Mouse (Mus musculus): ENCODE data around the gene Gm4070. TPM values are rescaled to one million over a fixed set of nuclear protein-coding genes. Genes with fewer than 3 reads are reported as not detected.
"Not testable (repeated sequence)": the region's sequence is repeated elsewhere in the genome, so short reads cannot be mapped to it uniquely, and the experiment has no call there.

The Gm4070 gene
- 7.1 and 8.3 TPM in 2 replicates for polyA plus RNA-seq (2012; rRNA removed)

DNA sequence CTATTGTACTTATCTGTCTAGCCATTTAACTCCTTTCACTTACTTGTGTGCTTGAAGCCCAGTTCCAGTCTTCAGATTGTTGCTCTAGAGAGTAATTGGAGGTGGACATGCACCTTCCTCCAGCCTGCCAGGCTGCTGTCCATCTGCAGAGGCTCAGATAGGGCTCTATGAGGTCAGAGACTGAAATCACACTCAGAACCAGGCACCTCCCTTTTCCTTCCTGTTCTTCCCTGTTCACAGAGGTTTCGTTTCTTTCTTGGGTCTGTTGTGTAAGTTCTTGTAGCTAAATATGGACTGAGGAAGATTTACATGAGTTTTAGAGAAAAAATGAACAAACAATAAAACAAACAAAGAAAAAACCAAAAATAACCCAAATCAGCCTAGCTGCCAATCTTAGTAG, at the start of gene Gm4070:
Gene Gm4070 (minus strand): TSS at position 156 of the 400 bp plus-strand sequence.
- not testable (repeated sequence) for DNase-seq (ENCODE audit: low read depth in 1 of 2, low spot score in 2 of 2); H3K27me3 ChIP-seq (ENCODE audit: control insufficient read depth, insufficient read depth, low read length); H3K27ac ChIP-seq (ENCODE audit: insufficient read depth, low read length); H3K4me3 ChIP-seq (ENCODE audit: extremely low read depth, insufficient read depth, insufficient read length); H3K4me1 ChIP-seq (ENCODE audit: control insufficient read depth, insufficient read depth, insufficient read length); H3K36me3 ChIP-seq (ENCODE audit: control insufficient read depth, insufficient read depth, low read length)
- WGBS = 0% methylated on average over 1 of the region's 1 CpGs

GRCm38 (mm10) chr7:105954540-105954939, 773 bp upstream of the Gm4070 start:
- H3K4me3 ChIP-seq (ENCODE audit: extremely low read depth, insufficient read depth, insufficient read length); H3K4me1 ChIP-seq (ENCODE audit: control insufficient read depth, insufficient read depth, insufficient read length); H3K27me3 ChIP-seq (ENCODE audit: control insufficient read depth, insufficient read depth, low read length); H3K36me3 ChIP-seq (ENCODE audit: control insufficient read depth, insufficient read depth, low read length); DNase-seq (ENCODE audit: low read depth in 1 of 2, low spot score in 2 of 2); H3K27ac ChIP-seq (ENCODE audit: insufficient read depth, low read length): not testable (repeated sequence)

- not testable (repeated sequence) for H3K4me1 ChIP-seq (ENCODE audit: control insufficient read depth, insufficient read depth, insufficient read length); H3K27me3 ChIP-seq (ENCODE audit: control insufficient read depth, insufficient read depth, low read length); H3K36me3 ChIP-seq (ENCODE audit: control insufficient read depth, insufficient read depth, low read length); DNase-seq (ENCODE audit: low read depth in 1 of 2, low spot score in 2 of 2); H3K4me3 ChIP-seq (ENCODE audit: extremely low read depth, insufficient read depth, insufficient read length); H3K27ac ChIP-seq (ENCODE audit: insufficient read depth, low read length)
- WGBS = no CpG with 5 or more reads among the region's 5 CpGs
Observed at GRCm38 (mm10) chr7:105952408-105952807, 1.4 kb downstream of the Gm4070 start.

DNA sequence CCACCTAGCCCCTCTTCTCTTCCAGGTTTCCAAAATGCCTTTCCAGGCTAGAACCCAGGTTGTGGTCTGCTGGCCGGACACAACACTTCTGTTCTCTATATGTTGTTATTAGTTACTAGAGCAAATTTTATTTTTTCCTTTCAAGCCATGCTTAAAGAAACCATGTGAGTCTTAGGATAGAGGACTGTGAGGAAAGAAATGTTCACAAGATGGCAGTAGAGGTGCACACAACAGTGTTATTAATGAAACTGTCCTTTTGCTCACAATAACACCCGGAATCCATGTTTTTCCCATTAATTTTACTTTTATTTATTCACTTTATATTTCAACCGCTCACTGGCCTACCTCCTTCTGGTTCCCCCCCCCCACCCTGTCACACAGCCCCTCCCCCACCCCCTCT, 8.5 kb downstream of the Gm4070 start:
- not testable (repeated sequence) for H3K36me3 ChIP-seq (ENCODE audit: control insufficient read depth, insufficient read depth, low read length); H3K4me3 ChIP-seq (ENCODE audit: extremely low read depth, insufficient read depth, insufficient read length); H3K4me1 ChIP-seq (ENCODE audit: control insufficient read depth, insufficient read depth, insufficient read length); DNase-seq (ENCODE audit: low read depth in 1 of 2, low spot score in 2 of 2); H3K27me3 ChIP-seq (ENCODE audit: control insufficient read depth, insufficient read depth, low read length); H3K27ac ChIP-seq (ENCODE audit: insufficient read depth, low read length)
- 75% methylated on average over 1 of the region's 3 CpGs for WGBS

DNA sequence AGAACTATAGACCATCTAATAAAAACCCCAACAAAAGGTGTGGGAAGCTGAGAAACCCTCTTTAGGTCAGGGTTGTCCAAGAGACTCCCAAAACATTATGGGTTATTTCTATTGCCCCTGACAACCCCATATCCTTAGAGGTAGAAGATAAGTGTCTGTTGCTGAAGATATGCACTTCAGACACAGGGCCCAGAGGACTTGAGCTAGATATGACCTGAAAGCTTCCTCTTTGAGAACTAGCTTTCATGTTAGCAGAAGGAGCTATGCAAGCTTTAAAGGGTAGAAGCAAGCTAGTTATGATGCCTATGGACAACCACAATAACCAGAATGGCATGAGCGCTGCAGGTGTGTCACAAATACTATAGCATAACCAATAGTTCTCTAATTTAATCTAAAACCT, 21.6 kb downstream of the Gm4070 start:
- not testable (repeated sequence) for H3K4me1 ChIP-seq (ENCODE audit: control insufficient read depth, insufficient read depth, insufficient read length); H3K27ac ChIP-seq (ENCODE audit: insufficient read depth, low read length); H3K27me3 ChIP-seq (ENCODE audit: control insufficient read depth, insufficient read depth, low read length); H3K36me3 ChIP-seq (ENCODE audit: control insufficient read depth, insufficient read depth, low read length); H3K4me3 ChIP-seq (ENCODE audit: extremely low read depth, insufficient read depth, insufficient read length); DNase-seq (ENCODE audit: low read depth in 1 of 2, low spot score in 2 of 2)
- no CpG with 5 or more reads among the region's 1 CpGs for WGBS

DNA sequence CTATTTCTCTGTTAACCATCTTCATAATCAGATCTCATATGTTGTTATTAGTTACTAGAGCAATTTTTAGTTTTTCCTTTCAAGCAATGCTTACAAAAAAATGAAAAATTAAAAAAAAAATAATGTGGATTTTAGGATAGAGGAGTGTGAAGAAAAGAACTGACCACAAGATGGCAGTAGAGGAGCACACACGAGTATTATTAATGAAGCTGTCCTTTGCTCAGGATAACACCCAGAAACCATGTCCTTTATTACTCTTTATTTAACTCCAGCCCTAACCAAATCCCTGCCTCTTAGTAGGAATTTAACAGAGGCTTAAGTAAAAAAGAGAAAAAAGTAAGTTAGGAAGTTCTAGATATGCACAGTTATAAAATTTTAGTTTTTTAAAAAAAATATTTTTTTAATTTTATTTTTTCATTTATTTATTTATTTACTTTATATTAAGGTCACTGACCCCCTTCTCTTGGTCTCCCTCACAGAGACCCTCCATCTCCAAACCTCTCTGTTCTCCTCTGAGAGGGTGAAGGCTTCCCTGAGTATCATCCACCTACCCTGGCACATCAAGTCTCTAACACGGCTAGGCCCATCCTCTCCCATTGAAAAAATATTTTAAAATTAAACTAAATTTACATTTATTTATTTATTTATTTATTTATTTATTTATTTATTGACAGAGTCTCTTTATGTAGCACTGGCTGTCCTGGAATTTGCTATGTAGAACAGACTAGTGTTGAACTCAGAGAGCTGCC, 70.0 kb downstream of the Gm4070 start:
- WGBS = 88% methylated on average over 1 of the region's 2 CpGs
- not testable (repeated sequence) for H3K36me3 ChIP-seq (ENCODE audit: control insufficient read depth, insufficient read depth, low read length); DNase-seq (ENCODE audit: low read depth in 1 of 2, low spot score in 2 of 2); H3K4me3 ChIP-seq (ENCODE audit: extremely low read depth, insufficient read depth, insufficient read length); H3K27ac ChIP-seq (ENCODE audit: insufficient read depth, low read length); H3K27me3 ChIP-seq (ENCODE audit: control insufficient read depth, insufficient read depth, low read length); H3K4me1 ChIP-seq (ENCODE audit: control insufficient read depth, insufficient read depth, insufficient read length)

- WGBS = 94% methylated on average over 1 of the region's 2 CpGs
- not testable (repeated sequence) for H3K27ac ChIP-seq (ENCODE audit: insufficient read depth, low read length); H3K4me3 ChIP-seq (ENCODE audit: extremely low read depth, insufficient read depth, insufficient read length); H3K36me3 ChIP-seq (ENCODE audit: control insufficient read depth, insufficient read depth, low read length); H3K27me3 ChIP-seq (ENCODE audit: control insufficient read depth, insufficient read depth, low read length); DNase-seq (ENCODE audit: low read depth in 1 of 2, low spot score in 2 of 2); H3K4me1 ChIP-seq (ENCODE audit: control insufficient read depth, insufficient read depth, insufficient read length)
Observed at GRCm38 (mm10) chr7:105879717-105880484, 73.9 kb downstream of the Gm4070 start.

- no CpG with 5 or more reads among the region's 2 CpGs for WGBS
- not testable (repeated sequence) for H3K4me3 ChIP-seq (ENCODE audit: extremely low read depth, insufficient read depth, insufficient read length); DNase-seq (ENCODE audit: low read depth in 1 of 2, low spot score in 2 of 2); H3K36me3 ChIP-seq (ENCODE audit: control insufficient read depth, insufficient read depth, low read length); H3K4me1 ChIP-seq (ENCODE audit: control insufficient read depth, insufficient read depth, insufficient read length); H3K27me3 ChIP-seq (ENCODE audit: control insufficient read depth, insufficient read depth, low read length); H3K27ac ChIP-seq (ENCODE audit: insufficient read depth, low read length)
Observed at GRCm38 (mm10) chr7:105855718-105856560, 97.8 kb downstream of the Gm4070 start.

Measured in spleen, adult 2 months (tissue).